ENCODE assay signal across 8 mouse cellular contexts in genomic region chr5:149375889-149376212, GRCm38 (mm10). TPM values are rescaled to one million over a fixed set of nuclear protein-coding genes. Genes with fewer than 3 reads are reported as not detected.
DNase-seq lines count a peak whose midpoint lies in the region; ATAC-seq and TF ChIP-seq lines count a peak whose summit lies in the region.

No protein-coding gene starts in this region.

- H3K27ac ChIP-seq in bone marrow, adult 2 months (ENCODE audit: control insufficient read depth, insufficient read depth, low read depth, low read length, poor library complexity) = no peak overlapping the region
- H3K27ac ChIP-seq in embryonic facial prominence, embryonic 15.5 days (replicated peaks) = no peak overlapping the region
- peak overlapping the region; percentile 83 for H3K27ac ChIP-seq in heart, embryonic 10.5 days
- no peak overlapping the region for H3K27ac ChIP-seq in kidney, embryonic 14.5 days (ENCODE audit: low read depth, low read length)
- no peak overlapping the region for H3K27ac ChIP-seq in limb, embryonic 14.5 days (replicated peaks; ENCODE audit: low read depth, low read length)
- peak overlapping the region; percentile 62 for H3K27ac ChIP-seq in midbrain, postnatal 0 days (ENCODE audit: low read depth, low read length)

- H3K4me2 ChIP-seq in embryonic facial prominence, embryonic 15.5 days (replicated peaks) = peak overlapping the region; percentile 23
- H3K4me2 ChIP-seq in kidney, embryonic 14.5 days (replicated peaks; ENCODE audit: low read depth, low read length) = no peak overlapping the region
- peak overlapping the region; percentile 33 for H3K4me2 ChIP-seq in limb, embryonic 14.5 days (replicated peaks; ENCODE audit: low read depth, low read length, severe bottlenecking)
- 0 out of 2 replicates have a peak overlapping the region, but pooled peaks have one; percentile 6 for H3K4me2 ChIP-seq in midbrain, postnatal 0 days (ENCODE audit: low read depth, low read length, poor library complexity, severe bottlenecking)

- TF ChIP-seq POLR2A in bone marrow, adult 2 months (IDR thresholded peaks at IDR 0.05; ENCODE audit: borderline replicate concordance, control insufficient read depth, low read depth, low read length) = no peak
- peak; percentile 29; the same call in 1 of the 2 replicates for TF ChIP-seq POLR2A in limb, embryonic 14.5 days (IDR thresholded peaks at IDR 0.05; ENCODE audit: borderline replicate concordance, extremely low read depth, insufficient read depth, insufficient read length)

- ATAC-seq in embryonic facial prominence, embryonic 15.5 days (ENCODE audit: insufficient number of reproducible peaks, low FRiP score, low TSS enrichment, low read depth) = peak; percentile 74
- ATAC-seq in kidney, embryonic 14.5 days (ENCODE audit: low FRiP score, low TSS enrichment) = peak; percentile 54
- peak; percentile 86 for ATAC-seq in limb, embryonic 14.5 days (ENCODE audit: low FRiP score, low read depth)
- ATAC-seq in midbrain, postnatal 0 days (ENCODE audit: low FRiP score) = peak; percentile 64; the same call in 1 of the 2 replicates

- peak; percentile 97 for TF ChIP-seq CTCF in bone marrow, adult 2 months (IDR thresholded peaks at IDR 0.05; ENCODE audit: control insufficient read depth, insufficient read depth, low read length)
- peak; percentile 99 for TF ChIP-seq CTCF in midbrain, postnatal 0 days (IDR thresholded peaks at IDR 0.05)

- 2% methylated on average over 8 of the region's 8 CpGs for WGBS in bone marrow, adult 2 months
- under 1% methylated on average over 8 of the region's 8 CpGs for WGBS in embryonic facial prominence, embryonic 15.5 days
- WGBS in heart, embryonic 10.5 days = 0% methylated on average over 8 of the region's 8 CpGs
- 1% methylated on average over 8 of the region's 8 CpGs for WGBS in kidney, embryonic 14.5 days
- WGBS in limb, embryonic 14.5 days = under 1% methylated on average over 8 of the region's 8 CpGs
- WGBS in midbrain, postnatal 0 days = under 1% methylated on average over 8 of the region's 8 CpGs

- no peaks in the 10 kb centered on the region; the same call in 1 of the 2 replicates for H3K4me1 ChIP-seq in bone marrow, adult 2 months (ENCODE audit: control insufficient read depth, insufficient read depth, low read length)
- H3K4me1 ChIP-seq in embryonic facial prominence, embryonic 15.5 days = peaks cover 49% of the 10 kb centered on the region
- peaks cover 77% of the 10 kb centered on the region for H3K4me1 ChIP-seq in heart, embryonic 10.5 days
- peaks cover 37% of the 10 kb centered on the region for H3K4me1 ChIP-seq in kidney, embryonic 14.5 days (ENCODE audit: control insufficient read depth, insufficient read depth, low read length)
- peaks cover 21% of the 10 kb centered on the region for H3K4me1 ChIP-seq in limb, embryonic 14.5 days (ENCODE audit: control insufficient read depth, insufficient read depth, low read length)
- peaks cover 16% of the 10 kb centered on the region for H3K4me1 ChIP-seq in midbrain, postnatal 0 days (ENCODE audit: insufficient read depth, low read length)

- H3K4me3 ChIP-seq in bone marrow, adult 2 months (replicated peaks; ENCODE audit: control insufficient read depth, low read depth, low read length) = no peak overlapping the region
- no peak overlapping the region for H3K4me3 ChIP-seq in embryonic facial prominence, embryonic 15.5 days (replicated peaks)
- H3K4me3 ChIP-seq in heart, embryonic 10.5 days = peak overlapping the region; percentile 33
- no peak overlapping the region for H3K4me3 ChIP-seq in kidney, embryonic 14.5 days (ENCODE audit: low read length)
- H3K4me3 ChIP-seq in limb, embryonic 14.5 days (replicated peaks; ENCODE audit: low read length) = no peak overlapping the region
- H3K4me3 ChIP-seq in midbrain, postnatal 0 days (ENCODE audit: low read depth, low read length) = no peak overlapping the region

- H3K9ac ChIP-seq in embryonic facial prominence, embryonic 15.5 days = no peak overlapping the region
- H3K9ac ChIP-seq in kidney, embryonic 14.5 days (ENCODE audit: low read depth, low read length) = no peak overlapping the region
- H3K9ac ChIP-seq in limb, embryonic 14.5 days (ENCODE audit: low read depth, low read length, severe bottlenecking) = 0 out of 2 replicates have a peak overlapping the region, but pooled peaks have one; percentile 12
- no peak overlapping the region for H3K9ac ChIP-seq in midbrain, postnatal 0 days (replicated peaks; ENCODE audit: low read length, poor library complexity, severe bottlenecking)

- no peaks in the 10 kb centered on the region for H3K27me3 ChIP-seq in embryonic facial prominence, embryonic 15.5 days
- no peaks in the 10 kb centered on the region for H3K27me3 ChIP-seq in heart, embryonic 10.5 days (ENCODE audit: insufficient read depth, poor library complexity, severe bottlenecking)
- H3K27me3 ChIP-seq in kidney, embryonic 14.5 days (ENCODE audit: control insufficient read depth, insufficient read depth, low read length) = no peaks in the 10 kb centered on the region
- no peaks in the 10 kb centered on the region for H3K27me3 ChIP-seq in limb, embryonic 14.5 days (ENCODE audit: control insufficient read depth, insufficient read depth, low read length)
- no peaks in the 10 kb centered on the region for H3K27me3 ChIP-seq in midbrain, postnatal 0 days (ENCODE audit: insufficient read depth, low read length)

- no peaks in the 10 kb centered on the region for H3K9me3 ChIP-seq in embryonic facial prominence, embryonic 15.5 days (replicated peaks)
- H3K9me3 ChIP-seq in heart, embryonic 10.5 days = no peaks in the 10 kb centered on the region
- no peaks in the 10 kb centered on the region for H3K9me3 ChIP-seq in kidney, embryonic 14.5 days (ENCODE audit: control insufficient read depth, low read length)
- H3K9me3 ChIP-seq in limb, embryonic 14.5 days (ENCODE audit: control insufficient read depth, low read length) = no peaks in the 10 kb centered on the region
- no peaks in the 10 kb centered on the region for H3K9me3 ChIP-seq in midbrain, postnatal 0 days (ENCODE audit: low read length)

- peak; percentile 68 for DNase-seq in A20 (ENCODE audit: low read depth, low spot score)
- DNase-seq in heart, embryonic 10.5 days (ENCODE audit: low spot score) = peak; percentile 94
- peak; percentile 94 for DNase-seq in limb, embryonic 14.5 days (ENCODE audit: low spot score)
- peak; percentile 93 for DNase-seq in midbrain, postnatal 0 days (ENCODE audit: low spot score)
- peak; percentile 67 to 86 for DNase-seq in spleen, postnatal 10 days (ENCODE audit: low spot score in 2 of 2)

- H3K36me3 ChIP-seq in embryonic facial prominence, embryonic 15.5 days = no peaks in the 10 kb centered on the region
- no peaks in the 10 kb centered on the region for H3K36me3 ChIP-seq in heart, embryonic 10.5 days
- H3K36me3 ChIP-seq in kidney, embryonic 14.5 days (ENCODE audit: control insufficient read depth, insufficient read depth, low read length) = no peaks in the 10 kb centered on the region
- no peaks in the 10 kb centered on the region for H3K36me3 ChIP-seq in limb, embryonic 14.5 days (ENCODE audit: control insufficient read depth, insufficient read depth, low read length)
- no peaks in the 10 kb centered on the region for H3K36me3 ChIP-seq in midbrain, postnatal 0 days (ENCODE audit: insufficient read depth, low read length)

RNA-seq across cellular contexts. Expression of gene Medag, which starts 35.7 kb away (rescaled TPM):
- polyA plus RNA-seq in bone marrow, adult 2 months (2011; ENCODE audit: insufficient read depth, insufficient read length, low replicate concordance, missing spikeins) = 1.9 TPM in 1 of 2 replicates, not detected in the other
- 1.8 and 2.2 TPM in 2 replicates for polyA plus RNA-seq in embryonic facial prominence, embryonic 15.5 days (2015; fragmentation: Nextera tagmentation; extraction: Ambion mirVana)
- polyA plus RNA-seq in heart, embryonic 10.5 days (2016; fragmentation: Nextera tagmentation; extraction: Ambion mirVana) = 0.26 and 0.62 TPM in 2 replicates
- polyA plus RNA-seq in kidney, embryonic 14.5 days (2014; fragmentation: Nextera tagmentation; extraction: Ambion mirVana) = 0.18 TPM in 1 of 2 replicates, not detected in the other
- 3.5 and 3.8 TPM in 2 replicates for polyA plus RNA-seq in limb, embryonic 14.5 days (2012; rRNA removed)
- 2.6 and 3.1 TPM in 2 replicates for polyA plus RNA-seq in limb, embryonic 14.5 days (2014; fragmentation: Nextera tagmentation; extraction: Ambion mirVana)
- total RNA-seq in midbrain, postnatal 0 days (2014; rRNA removed) = 2.6 and 3.4 TPM in 2 replicates
- 1.3 and 2.1 TPM in 2 replicates for polyA plus RNA-seq in midbrain, postnatal 0 days (2015; fragmentation: Nextera tagmentation; extraction: Ambion mirVana)

Comparison
In these comparisons a context has a peak if more than half of its experiments do, and no peak if none do; other contexts are left out.
1. H3K27ac ChIP-seq: peak in heart, embryonic 10.5 days (single experiment) and midbrain, postnatal 0 days (single experiment); none in bone marrow, adult 2 months (single experiment), embryonic facial prominence, embryonic 15.5 days (single experiment), kidney, embryonic 14.5 days (single experiment) and limb, embryonic 14.5 days (single experiment).
2. Peak in every context shown above with its lines, with median percentiles within 50 percentile points of each other: DNase-seq and ATAC-seq.